Mouse (Mus musculus) C2C12 (cell line): ENCODE measurements around the gene Atp8a2. TPM values are rescaled to one million over a fixed set of nuclear protein-coding genes. Genes with fewer than 3 reads are reported as not detected.

Source experiments
- H3K27me3 ChIP-seq: one replicate; pipeline ENCODE4 v1.6.1; 2011; ENCODE audit not compliant: control insufficient read depth, insufficient read depth, insufficient read length
- H3K36me3 ChIP-seq: one replicate; pipeline ENCODE4 v1.6.1; 2011; ENCODE audit not compliant: control insufficient read depth, insufficient read depth
- H3K4me3 ChIP-seq: one replicate; pipeline ENCODE4 v1.5.1; 2011; ENCODE audit warnings: mild to moderate bottlenecking, control low read depth; ENCODE audit not compliant: poor library complexity, insufficient read depth, severe bottlenecking
- H3K79me2 ChIP-seq: one replicate; pipeline ENCODE4 v1.6.1; 2011; ENCODE audit not compliant: control insufficient read depth, insufficient read depth
- H3K79me3 ChIP-seq: one replicate; pipeline ENCODE4 v1.6.1; 2011; ENCODE audit warnings: low read depth, control low read depth
- H3ac ChIP-seq: one replicate; pipeline ENCODE3; 2011; ENCODE audit warnings: low read depth; ENCODE audit not compliant: control insufficient read depth, insufficient read length
- CEBPB ChIP-seq: IDR thresholded peaks from one replicate; pipeline ENCODE4 v1.6.1; 2011; ENCODE audit warnings: low read depth, mild to moderate bottlenecking, control low read depth, moderate library complexity
- CTCF ChIP-seq: IDR thresholded peaks from one replicate; pipeline ENCODE4 v1.5.1; 2011; ENCODE audit not compliant: control insufficient read depth, insufficient read depth, insufficient read length
- FOSL1 ChIP-seq: IDR thresholded peaks from one replicate; pipeline ENCODE4 v1.8.0; 2011; ENCODE audit warnings: mild to moderate bottlenecking, low read length; ENCODE audit not compliant: poor library complexity, insufficient read depth, severe bottlenecking
- MAX ChIP-seq: IDR thresholded peaks from one replicate; pipeline ENCODE4 v1.6.1; 2011; ENCODE audit warnings: mild to moderate bottlenecking, control low read depth
- MYOD1 ChIP-seq: IDR thresholded peaks from one replicate; pipeline ENCODE4 v1.6.1; 2011; ENCODE audit warnings: low read depth; ENCODE audit not compliant: control insufficient read depth, insufficient read length
- MYOG ChIP-seq: IDR thresholded peaks from one replicate; pipeline ENCODE4 v1.6.1; 2011; ENCODE audit not compliant: control insufficient read depth, insufficient read length; ENCODE audit errors: extremely low read depth
- USF1 ChIP-seq: IDR thresholded peaks from one replicate; pipeline ENCODE4 v1.6.1; 2011; ENCODE audit warnings: low read depth, mild to moderate bottlenecking, control low read depth, moderate library complexity
- polyA plus RNA-seq: library from polyadenylated mRNA; unstranded; fragments of >200 nt; fragmentation: generic; extraction: Trizol; gene quantifications from one replicate; pipeline ENCODE4 v1.2.1, GENCODE M21; 2012; ENCODE audit warnings: missing spikeins

Gene Atp8a2
- polyA plus RNA-seq, 1 experiment = under 0.01 TPM

DNA sequence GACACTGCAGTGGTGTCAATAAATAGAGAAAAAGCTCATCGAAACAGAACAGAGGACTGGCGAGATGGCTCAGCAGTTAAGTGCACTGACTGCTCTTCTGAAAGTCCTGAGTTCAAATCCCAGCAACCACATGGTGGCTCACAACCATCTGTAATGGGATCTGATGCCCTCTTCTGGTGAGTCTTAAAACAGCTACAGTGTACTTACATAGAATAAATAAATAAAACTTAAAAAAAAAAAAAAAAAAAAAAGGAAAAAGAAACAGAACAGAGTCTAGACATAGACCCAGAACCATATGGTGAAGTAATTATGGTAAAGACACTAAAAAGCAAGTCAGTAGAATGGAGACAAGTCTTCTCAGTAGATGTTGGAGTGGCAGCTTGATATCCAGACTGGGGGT is 15.7 kb downstream of the Atp8a2 start:
- Histone ChIP-seq H3K4me3 (no peak overlapping the region), H3K79me2 (no peaks in the 10 kb centered on the region), H3K27me3 (peaks cover 22% of the 10 kb centered on the region), H3K79me3 (no peaks in the 10 kb centered on the region), H3ac (no peak overlapping the region), H3K36me3 (no peaks in the 10 kb centered on the region)
- TF ChIP-seq USF1 (no peak), CTCF (no peak), FOSL1 (no peak), CEBPB (no peak), MYOD1 (no peak), MAX (no peak), MYOG (no peak)

DNA sequence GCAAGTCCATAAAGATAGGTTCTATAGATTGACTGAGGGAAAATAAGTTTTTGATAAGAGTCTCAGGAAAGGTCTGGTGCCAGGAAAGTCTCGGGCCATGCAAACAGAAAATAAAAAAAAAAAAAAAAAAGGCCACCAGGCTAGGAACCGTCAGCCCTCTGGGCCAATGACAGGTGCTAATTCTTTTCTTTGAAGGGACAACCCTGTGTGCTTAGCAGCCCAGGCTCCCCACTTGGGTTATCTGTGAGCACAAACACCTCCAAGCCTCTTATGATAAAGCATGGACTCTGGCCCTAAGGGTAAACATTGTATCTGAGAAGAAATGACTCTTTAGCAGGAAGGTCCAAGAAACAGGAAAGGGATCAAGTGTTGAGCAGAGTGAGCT is 18.4 kb downstream of the Atp8a2 start:
- H3K36me3 ChIP-seq = no peaks in the 10 kb centered on the region
- H3K79me3 ChIP-seq = no peaks in the 10 kb centered on the region
- H3K79me2 ChIP-seq = no peaks in the 10 kb centered on the region
- no peak for TF ChIP-seq CEBPB
- TF ChIP-seq USF1 = no peak
- no peak for TF ChIP-seq MYOD1
- no peak for TF ChIP-seq MAX
- no peak for TF ChIP-seq FOSL1
- no peak for TF ChIP-seq MYOG
- TF ChIP-seq CTCF = no peak
- H3K27me3 ChIP-seq = peaks cover 44% of the 10 kb centered on the region
- H3ac ChIP-seq = no peak overlapping the region
- no peak overlapping the region for H3K4me3 ChIP-seq

GRCm38 (mm10) chr14:60177614-60178570 is 19.1 kb downstream of the Atp8a2 start:
- TF ChIP-seq CEBPB (no peak), USF1 (no peak)
- Histone ChIP-seq H3K27me3 (peaks cover 44% of the 10 kb centered on the region), H3ac (no peak overlapping the region), H3K79me3 (no peaks in the 10 kb centered on the region), H3K79me2 (no peaks in the 10 kb centered on the region), H3K4me3 (no peak overlapping the region), H3K36me3 (no peaks in the 10 kb centered on the region)

DNA sequence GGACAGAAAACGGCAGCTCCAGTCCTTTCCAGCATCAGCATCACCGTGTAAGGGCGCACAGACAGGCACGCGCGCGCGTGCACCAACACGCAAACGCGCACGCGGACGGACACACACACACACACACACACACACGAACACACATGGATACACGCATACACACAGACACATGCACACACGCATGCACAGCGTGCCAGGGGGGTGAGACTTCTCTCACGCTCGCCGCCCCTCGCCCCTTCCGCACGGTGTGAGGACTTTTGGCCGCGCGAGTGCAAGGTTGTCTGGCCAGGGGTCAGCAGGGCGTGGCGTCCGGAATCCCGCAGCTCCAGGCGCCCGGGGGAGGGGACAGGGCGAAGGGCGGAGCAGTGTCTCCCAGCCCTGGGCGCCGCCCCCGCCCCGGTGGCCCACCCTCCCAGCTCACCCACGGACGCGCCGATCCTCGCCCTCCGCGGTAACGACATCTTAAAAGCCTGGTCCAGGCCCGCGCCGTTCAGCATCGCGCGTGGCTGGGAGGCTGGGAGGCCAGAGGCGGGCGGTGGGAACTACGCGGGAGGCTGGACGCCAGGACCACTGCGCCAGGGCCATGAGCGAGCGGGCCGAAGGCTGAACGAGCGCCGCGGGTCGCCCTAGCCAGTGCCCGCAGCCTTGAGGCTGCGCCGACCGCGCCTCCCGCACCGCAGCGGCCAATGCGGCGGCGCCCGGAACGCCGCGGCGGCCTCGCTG is 19.9 kb downstream of the Atp8a2 start:
- Histone ChIP-seq H3K36me3 (no peaks in the 10 kb centered on the region), H3K27me3 (peaks cover 49% of the 10 kb centered on the region), H3K79me2 (no peaks in the 10 kb centered on the region), H3K4me3 (no peak overlapping the region), H3ac (no peak overlapping the region), H3K79me3 (no peaks in the 10 kb centered on the region)
- TF ChIP-seq USF1 = no peak
- no peak for TF ChIP-seq MYOD1
- TF ChIP-seq MAX = no peak
- TF ChIP-seq CTCF = no peak
- TF ChIP-seq MYOG = no peak
- no peak for TF ChIP-seq CEBPB
- TF ChIP-seq FOSL1 = no peak

DNA sequence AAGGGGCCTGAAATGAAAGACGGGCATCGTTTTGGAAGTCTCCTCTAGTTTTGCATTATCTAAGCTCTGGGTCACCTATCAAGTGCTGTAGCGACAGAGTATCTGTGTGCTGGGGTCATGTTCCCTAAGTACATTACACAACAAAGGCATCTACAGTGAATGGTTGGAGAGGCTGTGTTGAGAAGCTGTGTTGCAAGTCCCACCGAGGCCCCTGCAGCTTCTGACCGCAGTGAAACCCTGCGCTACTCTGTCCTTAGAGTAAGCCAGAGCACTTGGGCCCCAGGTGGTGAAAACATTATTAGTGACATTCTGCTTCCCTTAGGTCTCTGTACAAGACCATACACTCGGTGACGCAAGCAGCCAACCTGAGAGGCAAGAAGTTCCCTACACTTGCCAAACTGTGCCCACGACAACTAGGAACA is 20.5 kb downstream of the Atp8a2 start:
- Histone ChIP-seq H3ac (no peak overlapping the region), H3K27me3 (peaks cover 49% of the 10 kb centered on the region), H3K79me3 (no peaks in the 10 kb centered on the region), H3K79me2 (no peaks in the 10 kb centered on the region), H3K36me3 (no peaks in the 10 kb centered on the region), H3K4me3 (no peak overlapping the region)
- no peak for TF ChIP-seq CEBPB
- TF ChIP-seq CTCF = no peak
- no peak for TF ChIP-seq FOSL1
- no peak for TF ChIP-seq MYOD1
- no peak for TF ChIP-seq MAX
- TF ChIP-seq USF1 = no peak
- TF ChIP-seq MYOG = no peak
